Mouse (Mus musculus) C2C12 (cell line): ENCODE results near the gene 2010300C02Rik.

ENCODE experiments used
- CTCF ChIP-seq: IDR thresholded peaks from one replicate; pipeline ENCODE4 v1.5.1; 2011; ENCODE audit not compliant: control insufficient read depth, insufficient read depth, insufficient read length
- MYOD1 ChIP-seq: IDR thresholded peaks from one replicate; pipeline ENCODE4 v1.6.1; 2011; ENCODE audit warnings: low read depth; ENCODE audit not compliant: control insufficient read depth, insufficient read length
- MYOG ChIP-seq: IDR thresholded peaks from one replicate; pipeline ENCODE4 v1.6.1; 2011; ENCODE audit not compliant: control insufficient read depth, insufficient read length; ENCODE audit errors: extremely low read depth

DNA sequence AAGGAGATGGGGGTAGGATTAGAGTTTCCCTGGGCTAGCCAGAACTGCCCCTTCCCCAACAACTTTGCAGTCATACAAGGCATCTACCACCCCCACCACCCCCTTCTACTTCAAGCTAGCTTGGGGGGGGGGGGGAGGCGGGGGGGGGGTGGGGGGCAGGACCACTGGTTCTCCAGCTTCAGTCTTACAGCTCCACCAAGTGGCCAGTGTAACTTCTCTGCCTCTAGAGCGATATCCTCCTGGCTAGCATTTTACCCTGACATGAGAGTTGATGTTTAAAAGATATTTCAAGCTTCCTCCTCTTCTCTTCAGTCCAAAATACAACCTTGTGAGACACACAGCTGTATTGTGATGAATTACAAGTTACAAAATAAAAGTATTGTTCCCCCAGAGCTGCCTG is 83.7 kb downstream of the 2010300C02Rik start:
- TF ChIP-seq MYOG (no peak), CTCF (no peak), MYOD1 (no peak)
